Mouse (Mus musculus) testis, adult 2 months (tissue): ENCODE measurements around the gene Trib2.

Experiments used
- CTCF ChIP-seq: fragments of 200-500 bp; IDR thresholded peaks from 2 replicates; pipeline ENCODE4 v1.5.1; 2012; ENCODE audit warnings: low read depth, mild to moderate bottlenecking, inconsistent platforms, low read length, moderate library complexity; ENCODE audit not compliant: control insufficient read depth, insufficient read depth, insufficient replicate concordance
- POLR2A ChIP-seq: fragments of 200-500 bp; IDR thresholded peaks from 2 replicates; pipeline ENCODE4 v1.6.1; 2012; ENCODE audit warnings: low read depth, mild to moderate bottlenecking, inconsistent platforms, low read length, moderate library complexity; ENCODE audit not compliant: control insufficient read depth

DNA sequence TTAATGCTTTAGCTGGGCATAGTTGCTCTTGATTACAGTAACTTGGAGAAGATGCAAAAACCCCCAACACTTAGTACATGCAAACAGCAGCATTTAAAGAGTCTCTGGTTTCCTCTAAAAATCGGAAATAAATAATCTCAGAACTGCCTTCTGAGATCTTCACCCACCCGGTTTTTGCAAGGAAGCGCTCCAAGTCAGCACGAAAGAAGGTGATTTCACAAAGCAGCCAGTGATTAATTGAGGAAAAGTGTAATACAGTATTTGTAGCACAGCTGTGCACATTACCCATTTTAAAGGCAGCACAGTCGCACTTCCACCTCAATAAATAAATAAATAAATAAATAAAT, 2.9 kb downstream of the Trib2 start:
- TF ChIP-seq POLR2A (no peak), CTCF (no peak)
